Mouse (Mus musculus): ENCODE data around the gene Slc22a14.

Gene Slc22a14

GRCm38 (mm10) chr9:119357331-119358057, 7.9 kb downstream of the Slc22a14 start, which contains the start of gene Xylb:
Gene Xylb, plus strand, starts transcription at chr9:119357381.
- DNase-seq (ENCODE audit: low read depth), result peak; percentile 83

DNA sequence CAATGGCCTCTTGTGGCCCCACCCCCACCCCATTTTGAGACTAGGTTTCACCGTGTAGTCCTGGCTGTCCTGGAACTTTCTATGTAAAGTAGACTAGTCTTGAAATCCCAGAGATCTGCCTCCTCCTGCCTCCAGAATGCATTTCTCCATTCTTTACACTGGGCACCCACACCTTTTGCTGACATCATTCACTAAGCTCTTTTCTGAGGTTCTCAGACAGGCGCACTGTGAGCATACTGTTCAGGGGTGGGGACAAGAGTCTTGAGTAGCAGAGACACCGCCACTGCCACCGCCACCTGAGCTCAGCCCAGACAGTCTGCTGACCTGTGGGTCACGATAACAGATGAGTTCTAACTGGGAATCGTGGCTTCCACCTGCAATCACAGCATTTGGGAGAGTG, 9.4 kb downstream of the Slc22a14 start:
- DNase-seq (ENCODE audit: low read depth), result no peak

DNA sequence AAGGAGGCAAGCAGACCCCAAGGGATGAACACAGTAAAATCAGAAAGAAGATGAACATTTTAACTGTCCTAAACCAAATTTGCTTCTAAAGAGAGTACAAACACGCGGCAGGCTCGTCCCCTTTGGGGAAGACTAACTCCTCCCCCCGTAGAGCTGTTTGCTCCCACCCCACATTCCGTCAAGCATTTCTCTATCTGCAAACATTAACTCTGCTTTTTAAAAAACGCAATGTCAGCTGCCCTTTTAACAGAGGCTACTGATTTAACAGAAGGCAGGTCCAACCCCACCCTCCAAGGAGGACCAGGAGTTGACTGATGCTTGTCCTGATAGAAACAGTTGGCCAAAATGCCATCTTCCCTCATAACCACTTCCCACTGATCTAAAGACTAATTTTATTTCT, 11.4 kb downstream of the Slc22a14 start:
- DNase-seq (ENCODE audit: low read depth), result no peak

DNA sequence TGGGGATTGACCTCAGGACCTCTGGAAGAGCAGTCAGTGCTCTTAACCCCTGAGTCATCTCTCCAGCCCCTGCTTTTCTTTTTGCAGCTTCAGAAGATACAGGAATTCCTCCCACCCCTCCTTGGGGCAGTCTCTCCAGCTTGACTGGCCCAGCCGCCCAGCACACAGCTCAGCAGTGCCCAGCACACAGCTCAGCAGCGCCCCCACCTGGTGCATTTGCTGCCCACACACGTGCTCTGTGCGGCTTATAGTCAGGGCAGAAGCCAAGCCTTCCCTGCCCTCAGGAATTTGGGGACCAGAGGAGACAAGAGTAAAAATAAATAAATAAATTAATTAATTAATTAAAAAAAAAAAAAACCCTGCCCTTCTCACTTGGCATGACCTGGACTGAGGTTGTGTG, 13.3 kb downstream of the Slc22a14 start:
- DNase-seq (ENCODE audit: low read depth), result peak; percentile 56

GRCm38 (mm10) chr9:119350947-119351705, 14.2 kb downstream of the Slc22a14 start:
- no peak for DNase-seq (ENCODE audit: low read depth)

DNA sequence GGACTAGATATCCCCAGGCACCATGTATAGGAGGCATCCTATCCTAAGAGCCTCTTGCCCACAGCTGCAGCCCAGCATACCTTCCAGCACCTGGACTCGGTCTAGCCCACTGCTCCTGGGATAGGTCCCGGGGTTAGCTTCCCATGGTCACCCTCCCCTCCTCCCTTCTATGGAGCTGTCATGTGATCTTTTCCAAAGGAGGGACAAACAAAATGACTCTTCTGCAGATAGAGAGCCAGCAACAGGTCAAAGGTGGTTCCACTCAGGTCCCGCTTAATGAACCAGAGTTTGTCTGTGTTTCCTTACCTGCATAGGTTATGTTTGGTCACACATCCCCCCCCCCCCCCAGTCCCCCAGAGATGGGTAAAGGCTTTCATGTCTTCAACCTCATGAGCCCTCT, 14.8 kb downstream of the Slc22a14 start:
- no peak for DNase-seq (ENCODE audit: low read depth)

GRCm38 (mm10) chr9:119346376-119346775, 19.0 kb downstream of the Slc22a14 start:
- no peak for DNase-seq (ENCODE audit: low read depth)

DNA sequence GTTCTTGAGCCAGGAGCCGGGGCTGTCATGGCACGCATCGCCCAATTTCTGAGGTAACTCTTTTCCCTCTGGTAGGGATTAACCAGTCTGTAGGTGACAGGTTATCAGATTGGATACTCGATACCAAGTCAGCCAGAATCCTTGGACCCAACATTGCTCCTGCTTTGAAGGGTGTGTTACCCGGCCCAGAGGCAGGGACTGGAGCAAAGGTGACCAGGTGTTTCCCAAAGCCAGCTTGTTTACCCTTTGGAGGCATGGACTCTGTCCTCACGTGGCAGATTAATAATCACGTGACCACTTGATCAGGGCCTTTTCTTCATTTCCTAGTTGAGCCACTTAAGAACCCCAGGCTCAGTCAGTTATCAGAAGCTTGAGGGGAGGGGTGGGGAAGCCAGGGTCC, 22.6 kb downstream of the Slc22a14 start:
- DNase-seq (ENCODE audit: low read depth), result no peak

DNA sequence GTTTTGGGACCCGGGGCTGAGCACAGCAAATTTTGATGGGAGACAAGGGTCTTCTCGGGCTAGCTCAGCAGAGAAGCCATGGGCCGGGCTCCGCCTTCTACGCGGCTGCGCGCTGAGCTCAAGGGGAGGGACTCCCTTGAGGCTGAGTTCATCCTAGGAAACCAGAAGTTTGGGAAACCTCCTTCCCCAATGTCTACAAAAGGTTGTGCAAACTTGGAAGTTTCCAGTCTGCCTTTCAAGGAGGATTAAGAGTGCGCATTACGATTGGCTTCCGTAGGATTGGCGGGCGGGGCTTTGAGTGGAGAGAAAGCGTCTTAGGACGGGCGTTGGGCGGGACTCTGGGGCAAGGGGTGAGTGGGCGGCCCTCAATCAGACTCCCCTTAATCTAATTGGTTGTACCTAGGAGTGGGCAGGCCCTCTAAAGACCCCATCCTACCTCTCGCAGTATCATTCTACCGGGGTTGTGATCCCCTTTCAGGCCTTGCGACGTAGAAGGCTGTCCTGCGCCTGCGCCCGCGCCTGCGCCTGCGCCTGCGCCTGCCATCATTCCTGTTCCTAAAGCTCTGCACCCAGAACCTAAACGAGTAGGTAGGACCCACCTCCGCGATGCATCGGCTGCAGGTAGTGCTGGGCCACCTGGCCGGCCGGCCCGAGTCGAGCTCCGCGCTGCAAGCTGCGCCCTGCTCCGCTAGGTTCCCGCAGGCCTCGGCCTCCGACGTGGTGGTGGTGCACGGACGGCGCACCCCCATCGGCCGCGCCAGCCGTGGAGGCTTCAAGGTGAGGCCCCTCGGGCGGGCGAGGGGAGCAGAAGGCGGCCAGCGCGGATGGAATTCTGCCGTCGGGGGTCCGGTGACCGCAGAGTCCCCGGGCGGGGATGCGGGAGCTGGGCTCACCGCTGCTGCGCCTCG, 24.2 kb downstream of the Slc22a14 start, which contains the start of gene Myd88:
Gene Myd88, minus strand, starts transcription at position 503 of the 908 bp plus-strand sequence.
- peak; percentile 91 for DNase-seq (ENCODE audit: low read depth)

DNA sequence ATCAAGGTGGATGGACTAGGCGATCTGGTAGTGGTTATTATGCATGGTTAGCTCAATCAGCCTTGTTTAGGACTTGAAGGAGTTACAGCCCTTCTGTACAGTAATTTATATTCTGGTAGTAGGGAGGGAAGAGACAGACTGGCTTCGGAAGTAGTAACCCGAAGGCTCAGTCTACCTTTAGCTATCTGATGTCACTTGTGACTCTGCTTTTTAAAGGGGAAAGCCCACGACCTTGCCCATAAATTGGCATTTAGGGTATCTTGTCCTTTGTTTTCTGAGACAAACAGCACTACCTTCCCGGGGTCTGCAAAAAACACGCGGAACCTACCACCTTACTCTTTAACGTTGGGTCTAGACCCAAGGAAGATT, 25.2 kb downstream of the Slc22a14 start:
- no peak for DNase-seq (ENCODE audit: low read depth)

GRCm38 (mm10) chr9:119339558-119340211, 25.7 kb downstream of the Slc22a14 start, which contains the start of gene Acaa1a:
Gene Acaa1a, plus strand, starts transcription at chr9:119339676.
- DNase-seq (ENCODE audit: low read depth), result peak; percentile 68

DNA sequence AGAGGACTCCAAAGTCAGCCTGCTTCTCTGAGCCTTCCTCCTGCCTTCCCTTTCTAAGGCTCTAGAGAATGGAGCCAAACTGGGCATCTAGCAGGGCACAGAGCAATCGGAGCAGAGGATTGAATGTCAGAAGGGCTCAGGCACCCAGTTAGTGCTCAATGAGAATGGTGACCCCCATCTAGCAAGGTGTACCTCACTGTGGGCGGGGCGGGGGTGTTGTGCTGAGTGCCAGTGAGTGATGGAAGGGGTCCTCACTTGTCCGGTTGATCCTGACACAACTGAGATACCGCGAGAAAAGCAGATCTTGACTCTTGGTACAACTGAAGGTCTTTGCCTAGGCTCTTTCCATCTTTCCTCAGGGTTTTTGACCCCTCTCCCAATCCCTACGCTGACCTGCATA, 26.2 kb downstream of the Slc22a14 start:
- no peak for DNase-seq (ENCODE audit: low read depth)

GRCm38 (mm10) chr9:119338350-119338749, 27.0 kb downstream of the Slc22a14 start:
- no peak for DNase-seq (ENCODE audit: low read depth)

- DNase-seq (ENCODE audit: low read depth), result no peak
Observed at GRCm38 (mm10) chr9:119337842-119338241, 27.5 kb downstream of the Slc22a14 start.

DNA sequence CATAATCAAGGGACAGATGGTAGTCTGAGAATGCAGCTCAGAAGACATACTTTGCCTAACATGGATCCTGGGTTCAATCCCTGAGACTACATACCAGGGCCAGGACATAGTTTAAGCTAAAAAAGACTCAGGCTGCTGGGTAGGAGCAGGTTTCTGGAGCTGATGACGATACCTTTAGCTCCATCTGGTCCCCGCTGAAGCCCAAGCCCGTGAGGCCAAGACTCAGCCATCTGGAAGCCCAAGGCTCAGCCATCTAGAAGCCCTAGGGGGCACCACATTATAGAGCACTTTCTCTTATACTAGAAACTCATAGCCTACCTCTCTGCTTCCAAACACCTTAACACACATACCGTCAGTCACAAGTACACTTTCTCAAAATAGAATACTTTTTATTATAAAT, 29.8 kb downstream of the Slc22a14 start:
- no peak for DNase-seq (ENCODE audit: low read depth)

DNA sequence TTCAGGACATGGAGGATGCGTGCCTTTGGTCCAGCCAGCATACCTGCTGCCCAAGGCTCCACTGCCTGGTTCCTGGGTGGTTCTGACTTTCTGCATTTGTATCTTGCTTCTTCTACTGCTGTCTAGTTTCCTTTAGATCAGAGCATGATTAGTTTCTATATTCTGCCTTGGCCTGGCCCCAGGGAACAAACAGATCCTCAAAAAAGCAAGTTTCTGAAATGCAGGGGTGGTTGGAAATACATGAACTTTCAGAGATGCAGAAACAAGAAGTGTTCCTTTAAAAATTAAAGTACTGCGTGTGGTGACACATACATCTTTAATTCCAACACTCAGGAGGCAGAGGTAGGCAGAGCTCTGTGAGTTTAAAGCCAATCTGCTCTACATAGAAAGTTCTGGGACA, 30.5 kb downstream of the Slc22a14 start:
- no peak for DNase-seq (ENCODE audit: low read depth)

DNA sequence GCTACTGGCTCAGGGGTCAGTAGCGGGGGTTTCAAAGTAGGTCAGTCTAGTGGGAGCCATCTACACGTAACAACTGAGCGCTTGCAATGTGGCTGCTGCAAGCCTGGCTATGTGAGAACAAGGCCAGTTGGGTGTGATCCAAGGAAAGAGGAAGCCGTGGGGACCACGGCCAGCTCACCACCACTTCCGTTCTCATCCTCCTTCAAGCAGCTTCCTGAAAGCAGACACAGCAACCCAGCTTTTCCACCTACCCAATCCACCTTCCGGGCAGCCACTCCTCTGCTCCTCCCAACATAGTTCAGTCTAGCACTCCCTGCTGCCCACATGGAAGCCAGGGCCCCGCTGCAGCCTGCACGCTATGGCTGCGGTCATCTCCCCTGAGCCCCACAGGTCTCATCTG, 31.0 kb downstream of the Slc22a14 start:
- DNase-seq (ENCODE audit: low read depth), result no peak

DNA sequence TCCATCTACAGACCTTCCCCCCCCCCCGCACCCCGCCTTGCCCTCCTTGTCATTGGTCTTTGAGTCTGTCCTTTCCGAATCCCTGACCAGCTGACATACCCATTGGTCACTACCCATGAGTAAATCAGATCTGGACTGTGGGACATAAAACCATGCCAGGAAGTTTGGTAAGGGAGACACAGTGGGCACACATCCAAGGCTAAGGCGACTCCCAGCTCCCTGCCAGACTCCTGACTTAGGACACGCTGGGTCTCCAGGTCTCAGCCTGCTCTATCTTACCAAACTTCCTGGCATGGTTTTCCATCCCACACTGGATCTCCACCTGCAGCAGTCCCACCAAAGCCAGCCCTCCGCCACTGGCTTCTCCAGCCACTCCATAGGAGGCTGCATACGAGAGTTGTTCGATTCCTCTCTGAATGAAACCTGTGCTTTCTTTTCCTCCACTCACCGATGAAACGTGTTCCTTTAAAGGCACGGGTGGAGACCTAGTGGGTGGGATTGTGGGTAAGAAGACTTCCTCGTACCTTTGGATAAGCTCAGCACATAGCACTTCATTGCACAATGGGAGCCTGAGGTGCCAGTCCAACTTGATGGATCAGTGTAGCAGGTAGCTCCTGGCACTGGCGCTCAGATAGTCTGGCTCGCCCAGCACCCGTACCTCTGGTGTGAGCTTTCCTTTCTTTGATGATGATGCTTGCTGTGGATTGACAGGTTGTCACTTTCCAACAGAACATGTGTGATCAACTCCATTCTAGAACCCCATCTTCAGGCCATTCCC, 35.0 kb downstream of the Slc22a14 start:
- DNase-seq (ENCODE audit: low read depth), result no peak

GRCm38 (mm10) chr9:119328488-119328887, 36.9 kb downstream of the Slc22a14 start:
- no peak for DNase-seq (ENCODE audit: low read depth)

DNA sequence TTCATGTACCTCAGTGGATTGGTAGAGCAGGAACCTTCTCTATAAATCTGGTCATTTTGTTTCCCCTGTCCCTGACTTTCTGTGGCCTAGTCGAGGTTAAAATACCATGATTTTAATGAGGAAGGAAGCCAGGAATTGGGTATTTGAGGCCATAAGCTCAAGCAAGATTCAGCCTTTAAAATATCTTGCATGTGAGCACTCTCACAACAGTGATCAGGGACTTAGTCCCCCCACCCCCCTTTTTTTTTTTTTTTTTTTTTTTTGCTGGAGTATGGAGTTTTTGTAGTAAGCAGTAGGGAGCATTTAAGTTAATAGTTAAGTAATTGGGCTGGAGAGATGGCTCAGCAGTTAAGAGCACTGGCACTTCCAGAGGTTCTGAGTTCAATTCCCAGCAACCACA, 41.2 kb downstream of the Slc22a14 start:
- no peak for DNase-seq (ENCODE audit: low read depth)

GRCm38 (mm10) chr9:119323260-119323645, 42.1 kb downstream of the Slc22a14 start:
- DNase-seq (ENCODE audit: low read depth), result no peak
